Mouse (Mus musculus): ENCODE data around the gene Ccr9. TPM values are rescaled to one million over a fixed set of nuclear protein-coding genes. Genes with fewer than 3 reads are reported as not detected.
"Not testable (repeated sequence)": the region's sequence is repeated elsewhere in the genome, so short reads cannot be mapped to it uniquely, and the experiment has no call there.

Ccr9 gene
- polyA plus RNA-seq, 1 experiment from 2014 or later, result 0.16 TPM

DNA sequence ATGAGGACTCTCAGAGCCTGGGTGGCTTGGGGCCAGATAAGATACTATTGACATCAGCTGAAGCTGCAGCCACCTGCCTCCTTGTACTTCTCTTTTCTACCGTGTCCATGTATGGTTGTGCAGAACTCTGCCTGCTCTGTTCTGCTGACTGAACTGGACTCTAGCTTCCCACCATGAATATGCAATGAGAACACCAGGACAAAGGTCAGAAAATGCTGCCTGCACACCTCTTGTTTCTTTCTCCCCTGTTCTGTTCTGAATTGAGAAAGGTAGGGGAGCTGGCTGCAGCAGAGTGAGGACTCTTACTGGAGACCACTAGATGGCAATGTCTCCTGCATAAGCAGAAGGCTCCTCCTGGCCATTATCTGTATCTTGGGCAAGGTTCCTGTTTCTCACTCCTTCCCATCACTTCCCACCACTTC is 39.6 kb upstream of the Ccr9 start:
- Histone ChIP-seq H3K36me3 (ENCODE audit: control insufficient read depth, insufficient read depth, low read length) (no peaks in the 10 kb centered on the region), H3K9me3 (ENCODE audit: control insufficient read depth, low read length) (no peaks in the 10 kb centered on the region)
- TF ChIP-seq CTCF (IDR thresholded peaks at IDR 0.05; ENCODE audit: low read depth), result peak; percentile 85
- TF ChIP-seq EP300 (optimal IDR thresholded peaks at IDR 0.05), result no peak

DNA sequence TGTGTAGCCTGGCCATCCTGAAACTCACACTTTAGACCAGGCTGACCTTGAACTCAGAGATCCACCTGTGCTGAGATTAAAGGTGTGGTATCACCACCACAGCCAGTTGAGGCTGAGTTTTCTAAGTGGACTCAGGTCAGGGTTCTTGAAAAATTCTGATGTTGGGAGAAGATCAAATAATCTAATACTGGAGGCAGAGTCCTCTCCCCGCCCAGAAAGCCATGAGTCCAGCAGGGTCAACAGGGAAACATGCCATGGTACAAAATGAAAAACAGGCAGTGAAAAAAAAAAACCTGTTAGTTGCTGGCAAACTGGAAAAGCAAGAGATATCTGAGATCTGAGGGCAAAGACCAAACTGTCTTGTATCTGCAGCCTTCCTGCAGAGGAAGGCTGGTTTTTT is 38.1 kb upstream of the Ccr9 start:
- TF ChIP-seq CTCF (IDR thresholded peaks at IDR 0.05; ENCODE audit: low read depth) (no peak), EP300 (optimal IDR thresholded peaks at IDR 0.05) (no peak)
- Histone ChIP-seq H3K9ac (ENCODE audit: low read length) (no peak overlapping the region), H3K27ac (replicated peaks) (no peak overlapping the region), H3K36me3 (ENCODE audit: control insufficient read depth, insufficient read depth, low read length) (no peaks in the 10 kb centered on the region), H3K4me2 (replicated peaks; ENCODE audit: low read depth) (no peak overlapping the region), H3K4me1 (replicated peaks; ENCODE audit: control insufficient read depth, insufficient read depth) (no peaks in the 10 kb centered on the region), H3K27me3 (ENCODE audit: control insufficient read depth, insufficient read depth, low read length) (no peaks in the 10 kb centered on the region), H3K9me3 (ENCODE audit: control insufficient read depth, low read length) (no peaks in the 10 kb centered on the region), H3K4me3 (ENCODE audit: low read depth, low read length) (no peak overlapping the region)
- ATAC-seq (ENCODE audit: low FRiP score, low TSS enrichment) (no peak), DNase-seq (ENCODE audit: low spot score) (no peak)
- WGBS, result 73% methylated on average over 1 of the region's 1 CpGs

More for the DNA sequence above, 39.6 kb upstream of the Ccr9 start:
- H3K9ac ChIP-seq (ENCODE audit: low read length), result no peak overlapping the region
- DNase-seq (ENCODE audit: low spot score) (peak; percentile 21), ATAC-seq (ENCODE audit: low FRiP score, low TSS enrichment) (peak; percentile 68; the same call in 1 of the 2 replicates)
- no peak overlapping the region for H3K4me2 ChIP-seq (replicated peaks; ENCODE audit: low read depth)
- H3K27me3 ChIP-seq (ENCODE audit: control insufficient read depth, insufficient read depth, low read length), result no peaks in the 10 kb centered on the region
- no peaks in the 10 kb centered on the region for H3K4me1 ChIP-seq (replicated peaks; ENCODE audit: control insufficient read depth, insufficient read depth)
- H3K27ac ChIP-seq (replicated peaks), result no peak overlapping the region
- whole genome bisulfite sequencing, result 46% methylated on average over 1 of the region's 1 CpGs
- H3K4me3 ChIP-seq (ENCODE audit: low read depth, low read length), result no peak overlapping the region

GRCm38 (mm10) chr9:123649785-123650511 is 28.3 kb upstream of the Ccr9 start:
- 79% methylated on average over 2 of the region's 2 CpGs for WGBS
- no peak for TF ChIP-seq CTCF (IDR thresholded peaks at IDR 0.05; ENCODE audit: low read depth)
- TF ChIP-seq EP300 (optimal IDR thresholded peaks at IDR 0.05), result no peak
- no peaks in the 10 kb centered on the region for H3K4me1 ChIP-seq (replicated peaks; ENCODE audit: control insufficient read depth, insufficient read depth)
- no peak for DNase-seq (ENCODE audit: low spot score)
- no peaks in the 10 kb centered on the region for H3K36me3 ChIP-seq (ENCODE audit: control insufficient read depth, insufficient read depth, low read length)
- no peak overlapping the region for H3K9ac ChIP-seq (ENCODE audit: low read length)
- ATAC-seq (ENCODE audit: low FRiP score, low TSS enrichment), result no peak
- H3K4me2 ChIP-seq (replicated peaks; ENCODE audit: low read depth), result no peak overlapping the region
- H3K27ac ChIP-seq (replicated peaks), result no peak overlapping the region
- H3K4me3 ChIP-seq (ENCODE audit: low read depth, low read length), result no peak overlapping the region
- no peaks in the 10 kb centered on the region for H3K27me3 ChIP-seq (ENCODE audit: control insufficient read depth, insufficient read depth, low read length)
- H3K9me3 ChIP-seq (ENCODE audit: control insufficient read depth, low read length), result no peaks in the 10 kb centered on the region

- H3K9me3 ChIP-seq (ENCODE audit: control insufficient read depth, low read length), result no peaks in the 10 kb centered on the region
- no peaks in the 10 kb centered on the region for H3K4me1 ChIP-seq (replicated peaks; ENCODE audit: control insufficient read depth, insufficient read depth)
- no peak overlapping the region for H3K4me2 ChIP-seq (replicated peaks; ENCODE audit: low read depth)
- no peak overlapping the region for H3K9ac ChIP-seq (ENCODE audit: low read length)
- 34% methylated on average over 4 of the region's 4 CpGs for WGBS
- ATAC-seq (ENCODE audit: low FRiP score, low TSS enrichment) (0 out of 2 replicates have a peak, but pooled peaks have one; percentile 40), DNase-seq (ENCODE audit: low spot score) (peak; percentile 44)
- no peaks in the 10 kb centered on the region for H3K27me3 ChIP-seq (ENCODE audit: control insufficient read depth, insufficient read depth, low read length)
- no peaks in the 10 kb centered on the region for H3K36me3 ChIP-seq (ENCODE audit: control insufficient read depth, insufficient read depth, low read length)
- no peak overlapping the region for H3K4me3 ChIP-seq (ENCODE audit: low read depth, low read length)
- no peak for TF ChIP-seq CTCF (IDR thresholded peaks at IDR 0.05; ENCODE audit: low read depth)
- no peak for TF ChIP-seq EP300 (optimal IDR thresholded peaks at IDR 0.05)
- H3K27ac ChIP-seq (replicated peaks), result no peak overlapping the region
Measured at GRCm38 (mm10) chr9:123651369-123651768, 26.9 kb upstream of the Ccr9 start.

DNA sequence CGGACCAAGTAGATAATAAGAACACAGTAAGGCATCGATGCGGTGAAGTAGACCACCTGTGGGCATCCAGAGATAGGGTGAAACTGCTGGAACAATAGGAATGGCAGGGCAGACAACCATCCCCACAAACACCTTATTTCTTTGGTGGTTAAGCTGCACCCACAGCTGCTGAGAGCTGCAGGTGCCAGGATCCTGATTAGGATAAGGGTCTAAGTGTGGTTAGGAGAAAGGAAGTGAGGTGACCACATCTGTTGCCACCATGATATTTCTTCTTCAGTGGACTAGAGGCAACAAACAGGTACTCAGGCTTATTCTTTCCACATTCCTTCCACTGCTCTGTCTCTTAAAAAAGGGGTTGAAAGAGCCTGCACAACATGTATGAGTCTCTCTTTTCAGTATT is 20.8 kb upstream of the Ccr9 start:
- no peaks in the 10 kb centered on the region for H3K4me1 ChIP-seq (replicated peaks; ENCODE audit: control insufficient read depth, insufficient read depth)

GRCm38 (mm10) chr9:123658981-123659380 is 19.3 kb upstream of the Ccr9 start:
- H3K9me3 ChIP-seq (ENCODE audit: control insufficient read depth, low read length), result no peaks in the 10 kb centered on the region
- no peaks in the 10 kb centered on the region for H3K27me3 ChIP-seq (ENCODE audit: control insufficient read depth, insufficient read depth, low read length)
- H3K4me1 ChIP-seq (replicated peaks; ENCODE audit: control insufficient read depth, insufficient read depth), result no peaks in the 10 kb centered on the region
- TF ChIP-seq EP300 (optimal IDR thresholded peaks at IDR 0.05) (no peak), CTCF (IDR thresholded peaks at IDR 0.05; ENCODE audit: low read depth) (peak; percentile 29; the same call in 1 of the 2 replicates)
- H3K4me2 ChIP-seq (replicated peaks; ENCODE audit: low read depth), result no peak overlapping the region
- H3K9ac ChIP-seq (ENCODE audit: low read length), result no peak overlapping the region
- no peaks in the 10 kb centered on the region for H3K36me3 ChIP-seq (ENCODE audit: control insufficient read depth, insufficient read depth, low read length)
- no peak for DNase-seq (ENCODE audit: low spot score)
- ATAC-seq (ENCODE audit: low FRiP score, low TSS enrichment), result 0 out of 2 replicates have a peak, but pooled peaks have one; percentile 42
- H3K27ac ChIP-seq (replicated peaks), result no peak overlapping the region
- H3K4me3 ChIP-seq (ENCODE audit: low read depth, low read length), result no peak overlapping the region

More for the DNA sequence above, 20.8 kb upstream of the Ccr9 start:
- ATAC-seq (ENCODE audit: low FRiP score, low TSS enrichment) (no peak), DNase-seq (ENCODE audit: low spot score) (no peak)
- no peaks in the 10 kb centered on the region for H3K36me3 ChIP-seq (ENCODE audit: control insufficient read depth, insufficient read depth, low read length)
- H3K4me2 ChIP-seq (replicated peaks; ENCODE audit: low read depth), result no peak overlapping the region
- no peak for TF ChIP-seq CTCF (IDR thresholded peaks at IDR 0.05; ENCODE audit: low read depth)
- no peak for TF ChIP-seq EP300 (optimal IDR thresholded peaks at IDR 0.05)
- H3K4me3 ChIP-seq (ENCODE audit: low read depth, low read length), result no peak overlapping the region
- H3K27me3 ChIP-seq (ENCODE audit: control insufficient read depth, insufficient read depth, low read length), result no peaks in the 10 kb centered on the region
- H3K27ac ChIP-seq (replicated peaks), result no peak overlapping the region
- whole genome bisulfite sequencing, result 76% methylated on average over 3 of the region's 3 CpGs
- H3K9ac ChIP-seq (ENCODE audit: low read length), result no peak overlapping the region
- no peaks in the 10 kb centered on the region for H3K9me3 ChIP-seq (ENCODE audit: control insufficient read depth, low read length)

GRCm38 (mm10) chr9:123659986-123660676 is 18.1 kb upstream of the Ccr9 start:
- not testable (repeated sequence) for ATAC-seq (ENCODE audit: low FRiP score, low TSS enrichment); H3K4me3 ChIP-seq (ENCODE audit: low read depth, low read length); H3K27ac ChIP-seq (replicated peaks); H3K9me3 ChIP-seq (ENCODE audit: control insufficient read depth, low read length); H3K4me1 ChIP-seq (replicated peaks; ENCODE audit: control insufficient read depth, insufficient read depth); DNase-seq (ENCODE audit: low spot score); H3K27me3 ChIP-seq (ENCODE audit: control insufficient read depth, insufficient read depth, low read length); H3K9ac ChIP-seq (ENCODE audit: low read length); H3K4me2 ChIP-seq (replicated peaks; ENCODE audit: low read depth); H3K36me3 ChIP-seq (ENCODE audit: control insufficient read depth, insufficient read depth, low read length)
- WGBS, result 81% methylated on average over 17 of the region's 18 CpGs

Data from stomach, postnatal 0 days (tissue).